9 mouse cellular contexts compared by ENCODE assay signal in genomic region chr11:96240211-96240610, GRCm38 (mm10). TPM values are rescaled to one million over a fixed set of nuclear protein-coding genes. Genes with fewer than 3 reads are reported as not detected.
DNase-seq lines count a peak whose midpoint lies in the region; ATAC-seq and TF ChIP-seq lines count a peak whose summit lies in the region.
"Had no signal": no experiment of that assay in that cellular context is flagged by ENCODE, and none has a peak within 500 bp of the region (broad histone marks: within the 10 kb centered on the region; RNA-seq: fewer than 3 reads in every experiment).

No protein-coding gene starts in this region.

- no peaks in the 10 kb centered on the region for H3K79me2 ChIP-seq in MEL (ENCODE audit: control insufficient read depth, insufficient read depth, low read length, poor library complexity)

- ATAC-seq in erythroid progenitor cell, adult 5-6 weeks (replicated peaks; ENCODE audit: low FRiP score, poor library complexity, severe bottlenecking): no peak

- H3K4me3 ChIP-seq in MEL (ENCODE audit: control insufficient read depth in 1 of 2, insufficient read depth in 1 of 2, low read depth in 2 of 2, low read length in 2 of 2): no peak overlapping the region
- H3K4me3 ChIP-seq in olfactory bulb, adult 2 months (ENCODE audit: insufficient read depth, low read depth, low read length): no peak overlapping the region
- H3K4me3 ChIP-seq: neural tube, embryonic 12.5 days had no signal

- H3K27me3 ChIP-seq in MEL (ENCODE audit: control insufficient read depth in 1 of 2, insufficient read depth in 2 of 2, low read length in 2 of 2): peaks cover 6 to 15% of the 10 kb centered on the region in 2 experiments

- DNase-seq in kidney, adult 8-10 months: peak; percentile 33 to 61
- no peak for DNase-seq in kidney, adult 11 months
- peak; percentile 25 for DNase-seq in CD4-positive helper T cell, adult 2 months (ENCODE audit: low read depth, low spot score)
- DNase-seq in MEL (ENCODE audit: low read depth, low spot score): peak; percentile 74
- peak; percentile 24 to 35 for DNase-seq in cerebellum, postnatal 36 days
- DNase-seq in large intestine, adult 2 months (ENCODE audit: low read depth, low spot score): peak; percentile 33

- H3K27ac ChIP-seq in MEL (ENCODE audit: control insufficient read depth, low read depth, low read length): no peak overlapping the region
- no peak overlapping the region for H3K27ac ChIP-seq in olfactory bulb, adult 2 months (ENCODE audit: insufficient read depth, low read depth, low read length)
- H3K27ac ChIP-seq: neural tube, embryonic 12.5 days had no signal

- no peaks in the 10 kb centered on the region for H3K4me1 ChIP-seq in MEL (ENCODE audit: control insufficient read depth in 1 of 2, insufficient read depth in 2 of 2, low read length in 2 of 2)
- H3K4me1 ChIP-seq in olfactory bulb, adult 2 months (ENCODE audit: control insufficient read depth, insufficient read depth, low read length): no peaks in the 10 kb centered on the region
- H3K4me1 ChIP-seq: neural tube, embryonic 12.5 days had no signal

- 1% methylated on average over 7 of the region's 7 CpGs for WGBS in large intestine, adult 2 months
- WGBS in olfactory bulb, adult 2 months: 1% methylated on average over 7 of the region's 7 CpGs

- no peak for TF ChIP-seq POLR2A in MEL (IDR thresholded peaks at IDR 0.05; ENCODE audit: control insufficient read depth in 1 of 2, insufficient read depth in 1 of 2, low read depth in 1 of 2, low read length in 2 of 2, poor library complexity in 1 of 2)
- no peak for TF ChIP-seq POLR2A in olfactory bulb, adult 2 months (IDR thresholded peaks at IDR 0.05; ENCODE audit: insufficient read depth, low read depth, low read length)

- H3K9me3 ChIP-seq in MEL (replicated peaks; ENCODE audit: insufficient read depth, low read length): no peaks in the 10 kb centered on the region
- H3K9me3 ChIP-seq: neural tube, embryonic 12.5 days had no signal

- TF ChIP-seq RAD21 in MEL (IDR thresholded peaks at IDR 0.05; ENCODE audit: low read depth, low read length): peak; percentile 84

- peak; percentile 88 to 91 (median 88) for TF ChIP-seq CTCF in MEL (IDR thresholded peaks at IDR 0.05 in 2 of 3, conservative IDR thresholded peaks at IDR 0.05 in 1 of 3; ENCODE audit: control insufficient read depth in 1 of 3, insufficient read depth in 1 of 3, low read depth in 2 of 3, low read length in 3 of 3, poor library complexity in 1 of 3, severe bottlenecking in 1 of 3)
- TF ChIP-seq CTCF in olfactory bulb, adult 2 months (IDR thresholded peaks at IDR 0.05; ENCODE audit: insufficient read depth, low read depth, low read length): peak; percentile 50; the same call in 1 of the 2 replicates

- no peak for TF ChIP-seq EP300 in MEL (IDR thresholded peaks at IDR 0.05; ENCODE audit: low read depth in 1 of 2, low read length in 2 of 2)

- no peaks in the 10 kb centered on the region for H3K36me3 ChIP-seq in MEL (ENCODE audit: control insufficient read depth in 1 of 2, insufficient read depth in 2 of 2, low read length in 2 of 2)
- H3K36me3 ChIP-seq: neural tube, embryonic 12.5 days had no signal

- H3K9ac ChIP-seq in MEL (ENCODE audit: control insufficient read depth, low read depth, low read length, poor library complexity, severe bottlenecking): no peak overlapping the region
- H3K9ac ChIP-seq: neural tube, embryonic 12.5 days had no signal

TF ChIP-seq in MEL, 35 proteins besides CTCF, POLR2A, EP300 and RAD21:
- TF ChIP-seq SIN3A (IDR thresholded peaks at IDR 0.05; ENCODE audit: low read length) (no peak), ZC3H11A (IDR thresholded peaks at IDR 0.05; ENCODE audit: low read depth, low read length) (peak; percentile 42; the same call in 1 of the 2 replicates), SMC3 (IDR thresholded peaks at IDR 0.05; ENCODE audit: low read depth, low read length) (peak; percentile 81)

RNA-seq across cellular contexts. Expression of gene Hoxb9, which starts 31.0 kb away (rescaled TPM):
- not detected in 2 replicates for total RNA-seq in MEL (2012; rRNA removed)
- polyA plus RNA-seq in MEL (2012; ENCODE audit: insufficient read depth in 1 of 2, insufficient read length in 2 of 2, low read depth in 1 of 2, low replicate concordance in 2 of 2, missing spikeins in 1 of 2): not detected
- polyA plus RNA-seq in large intestine, adult 2 months (2012; rRNA removed): 0.25 and 16.0 TPM in 2 replicates
- 1,425 TPM in 1 of 2 replicates, not detected in the other for polyA plus RNA-seq in olfactory bulb, adult 2 months (2012; ENCODE audit: insufficient read depth, insufficient read length, low replicate concordance, missing spikeins)
- not detected in 2 replicates for total RNA-seq in erythroid progenitor cell, adult 5-6 weeks (2015; ENCODE audit: low replicate concordance)
- not detected in 2 replicates for total RNA-seq in erythroid progenitor cell, adult 5-6 weeks (2017; ENCODE audit: low replicate concordance)

RNA-seq across cellular contexts. Expression of gene Hoxb8, which starts 41.5 kb away (rescaled TPM):
- not detected in 2 replicates for total RNA-seq in MEL (2012; rRNA removed)
- polyA plus RNA-seq in MEL (2012; ENCODE audit: insufficient read depth in 1 of 2, insufficient read length in 2 of 2, low read depth in 1 of 2, low replicate concordance in 2 of 2, missing spikeins in 1 of 2): not detected
- polyA plus RNA-seq in large intestine, adult 2 months (2012; rRNA removed): 2.6 and 11.7 TPM in 2 replicates
- polyA plus RNA-seq in olfactory bulb, adult 2 months (2012; ENCODE audit: insufficient read depth, insufficient read length, low replicate concordance, missing spikeins): not detected in 2 replicates
- not detected in 2 replicates for total RNA-seq in erythroid progenitor cell, adult 5-6 weeks (2015; ENCODE audit: low replicate concordance)
- not detected in 2 replicates for total RNA-seq in erythroid progenitor cell, adult 5-6 weeks (2017; ENCODE audit: low replicate concordance)

RNA-seq across cellular contexts. Expression of gene Hoxb13, which starts 46.1 kb away (rescaled TPM):
- 12.1 and 13.8 TPM in 2 replicates for total RNA-seq in MEL (2012; rRNA removed)
- 10 to 100 TPM in 1 of 2 experiments, not detected in 1; 16.7 TPM for polyA plus RNA-seq in MEL (2012; ENCODE audit: insufficient read depth in 1 of 2, insufficient read length in 2 of 2, low read depth in 1 of 2, low replicate concordance in 2 of 2, missing spikeins in 1 of 2)
- 0.27 TPM in 1 of 2 replicates, not detected in the other for polyA plus RNA-seq in large intestine, adult 2 months (2012; rRNA removed)
- polyA plus RNA-seq in olfactory bulb, adult 2 months (2012; ENCODE audit: insufficient read depth, insufficient read length, low replicate concordance, missing spikeins): not detected in 2 replicates
- not detected in 2 replicates for total RNA-seq in erythroid progenitor cell, adult 5-6 weeks (2015; ENCODE audit: low replicate concordance)
- not detected in 2 replicates for total RNA-seq in erythroid progenitor cell, adult 5-6 weeks (2017; ENCODE audit: low replicate concordance)

RNA-seq across cellular contexts. Expression of gene Hoxb7, which starts 46.2 kb away (rescaled TPM):
- total RNA-seq in MEL (2012; rRNA removed): not detected in 2 replicates
- polyA plus RNA-seq in MEL (2012; ENCODE audit: insufficient read depth in 1 of 2, insufficient read length in 2 of 2, low read depth in 1 of 2, low replicate concordance in 2 of 2, missing spikeins in 1 of 2): not detected
- polyA plus RNA-seq in large intestine, adult 2 months (2012; rRNA removed): 1.4 and 6.5 TPM in 2 replicates
- not detected in 2 replicates for polyA plus RNA-seq in olfactory bulb, adult 2 months (2012; ENCODE audit: insufficient read depth, insufficient read length, low replicate concordance, missing spikeins)
- not detected in 2 replicates for total RNA-seq in erythroid progenitor cell, adult 5-6 weeks (2015; ENCODE audit: low replicate concordance)
- total RNA-seq in erythroid progenitor cell, adult 5-6 weeks (2017; ENCODE audit: low replicate concordance): not detected in 2 replicates

RNA-seq across cellular contexts. Expression of gene Hoxb6, which starts 52.1 kb away (rescaled TPM):
- not detected in 2 replicates for total RNA-seq in MEL (2012; rRNA removed)
- not detected for polyA plus RNA-seq in MEL (2012; ENCODE audit: insufficient read depth in 1 of 2, insufficient read length in 2 of 2, low read depth in 1 of 2, low replicate concordance in 2 of 2, missing spikeins in 1 of 2)
- 4.7 and 23.1 TPM in 2 replicates for polyA plus RNA-seq in large intestine, adult 2 months (2012; rRNA removed)
- not detected in 2 replicates for polyA plus RNA-seq in olfactory bulb, adult 2 months (2012; ENCODE audit: insufficient read depth, insufficient read length, low replicate concordance, missing spikeins)
- not detected in 2 replicates for total RNA-seq in erythroid progenitor cell, adult 5-6 weeks (2015; ENCODE audit: low replicate concordance)
- not detected in 2 replicates for total RNA-seq in erythroid progenitor cell, adult 5-6 weeks (2017; ENCODE audit: low replicate concordance)
